Mouse (Mus musculus) ES-Bruce4 (cell line): ENCODE measurements at regions not wholly inside any gene's neighbourhood (a gene's known extent, or its start where the extent isn't known, plus 50 kb on each side); places are given as distances from the start of the nearest gene placed in this dataset.

Source experiments
- CTCF ChIP-seq: IDR thresholded peaks from one replicate; pipeline ENCODE4 v1.8.1; 2011; ENCODE audit warnings: low read depth, low read length
- POLR2A ChIP-seq: IDR thresholded peaks from one replicate; pipeline ENCODE4 v1.8.1; 2011; ENCODE audit warnings: low read length; ENCODE audit not compliant: insufficient read depth

- no peak for TF ChIP-seq CTCF
- TF ChIP-seq POLR2A: no peak
Observed at GRCm38 (mm10) chr11:16663806-16664205, 88.2 kb upstream of the Egfr start.
